Mouse (Mus musculus): ENCODE results near the gene Scamp5.

DNA sequence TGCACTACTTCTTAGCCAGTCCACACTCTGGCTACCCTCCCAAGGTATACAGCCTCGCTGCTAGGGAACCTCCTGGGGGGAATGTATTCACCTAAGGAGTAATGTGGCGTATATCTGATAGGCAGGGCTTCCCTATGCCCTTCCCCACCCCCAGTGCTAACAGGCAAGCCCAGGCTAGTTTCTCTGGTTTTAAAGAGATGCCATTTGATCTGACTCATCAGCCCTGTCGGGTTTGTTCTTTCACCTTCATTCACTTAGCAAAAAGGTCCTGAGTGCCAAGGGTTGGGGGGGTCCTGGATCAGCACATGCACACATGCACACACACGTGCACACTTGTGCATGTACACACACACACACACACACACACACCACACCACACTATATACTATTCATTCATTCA is 39.9 kb downstream of the Scamp5 start:
- TF ChIP-seq CTCF (IDR thresholded peaks at IDR 0.05; ENCODE audit: extremely low read depth, insufficient read length, insufficient replicate concordance, low read depth, low read length) (no peak), POLR2A (IDR thresholded peaks at IDR 0.05; ENCODE audit: low read depth, low read length) (no peak)
